Mouse (Mus musculus) neural tube, embryonic 15.5 days (tissue): Measurements from ENCODE around the gene Serpinf1. TPM values are rescaled to one million over a fixed set of nuclear protein-coding genes. Genes with fewer than 3 reads are reported as not detected.
A peak's percentile ranks its signal among the peaks of the same experiment; 100 is the strongest.
"Not testable (repeated sequence)": the region's sequence is repeated elsewhere in the genome, so short reads cannot be mapped to it uniquely, and the experiment has no call there.

Source experiments
- ATAC-seq: fragments of 200-750 bp; cut with Nextera tagmentation; 2 replicates; pipeline ENCODE4 v1.8.0; 2017; ENCODE audit warnings: mild to moderate bottlenecking, moderate TSS enrichment, moderate library complexity; ENCODE audit not compliant: low FRiP score
- H3K27ac ChIP-seq: fragments of 300-500 bp; sonication (generic); replicated peaks from 2 replicates; pipeline ENCODE4 v1.5.1; 2015; ENCODE audit warnings: mild to moderate bottlenecking, inconsistent platforms
- H3K27me3 ChIP-seq: fragments of 300-500 bp; sonication (generic); replicated peaks from 2 replicates; pipeline ENCODE4 v1.6.1; 2015; ENCODE audit warnings: inconsistent platforms
- H3K36me3 ChIP-seq: fragments of 300-500 bp; sonication (generic); 2 replicates; pipeline ENCODE4 v1.6.1; 2015; ENCODE audit warnings: inconsistent platforms
- H3K4me1 ChIP-seq: fragments of 300-500 bp; sonication (generic); 2 replicates; pipeline ENCODE4 v1.6.1; 2015; ENCODE audit warnings: inconsistent platforms
- H3K4me2 ChIP-seq: fragments of 300-500 bp; sonication (generic); 2 replicates; pipeline ENCODE4 v1.6.1; 2015; ENCODE audit warnings: inconsistent platforms, mild to moderate bottlenecking, moderate library complexity
- H3K4me3 ChIP-seq: fragments of 300-500 bp; sonication (generic); replicated peaks from 2 replicates; pipeline ENCODE4 v1.5.1; 2015; ENCODE audit warnings: mild to moderate bottlenecking, inconsistent platforms
- H3K9ac ChIP-seq: fragments of 300-500 bp; sonication (generic); replicated peaks from 2 replicates; pipeline ENCODE4 v1.6.1; 2015; ENCODE audit warnings: mild to moderate bottlenecking, inconsistent platforms
- H3K9me3 ChIP-seq: fragments of 300-500 bp; sonication (generic); replicated peaks from 2 replicates; pipeline ENCODE4 v1.6.1; 2016; ENCODE audit warnings: inconsistent platforms
- WGBS: fragments of 180-500 bp; shearing (Covaris S2); methylation state at CpG from one replicate; pipeline ENCODE4 v1.1.7; 2015; ENCODE audit warnings: mixed read lengths; 5-methylcytosine and 5-hydroxymethylcytosine counted together
- microRNA counts: library from miRNA; unstranded; fragments of <30 nt; microRNA quantifications from one replicate; lab custom pipeline; 2016
- microRNA-seq: library from miRNA; unstranded; fragments of <30 nt; microRNA quantifications from one replicate; pipeline ENCODE4, GENCODE M21; 2017
- polyA plus RNA-seq: library from polyadenylated mRNA; unstranded; fragments of >200 nt; fragmentation: Nextera tagmentation; extraction: Ambion mirVana; gene quantifications from 2 replicates; pipeline ENCODE4 v1.2.1, GENCODE M21; 2015

The Serpinf1 gene
- polyA plus RNA-seq, 1 experiment from 2014 or later = 69.1 TPM

GRCm38 (mm10) chr11:75397452-75397851, 25.0 kb downstream of the Serpinf1 start:
- no peaks in the 10 kb centered on the region for H3K4me1 ChIP-seq
- no peak overlapping the region for H3K9ac ChIP-seq
- no peak overlapping the region for H3K4me2 ChIP-seq
- H3K36me3 ChIP-seq = no peaks in the 10 kb centered on the region
- H3K9me3 ChIP-seq = no peaks in the 10 kb centered on the region
- H3K27ac ChIP-seq = no peak overlapping the region
- no peak for ATAC-seq
- H3K27me3 ChIP-seq = no peaks in the 10 kb centered on the region
- no peak overlapping the region for H3K4me3 ChIP-seq
- 79% methylated on average over 7 of the region's 7 CpGs for WGBS

- 89% methylated on average over 1 of the region's 1 CpGs for WGBS
- Histone ChIP-seq H3K27me3 (no peaks in the 10 kb centered on the region), H3K4me3 (no peak overlapping the region), H3K27ac (no peak overlapping the region), H3K36me3 (no peaks in the 10 kb centered on the region), H3K4me1 (no peaks in the 10 kb centered on the region), H3K4me2 (no peak overlapping the region), H3K9me3 (no peaks in the 10 kb centered on the region), H3K9ac (no peak overlapping the region)
- ATAC-seq = no peak
Measured at GRCm38 (mm10) chr11:75395611-75396010, 26.9 kb downstream of the Serpinf1 start.

GRCm38 (mm10) chr11:75383529-75383928, 39.0 kb downstream of the Serpinf1 start:
- WGBS = 60% methylated on average over 3 of the region's 3 CpGs

GRCm38 (mm10) chr11:75378786-75379185, 43.7 kb downstream of the Serpinf1 start:
- not testable (repeated sequence) for H3K9me3 ChIP-seq, H3K4me2 ChIP-seq, H3K4me1 ChIP-seq, H3K27me3 ChIP-seq, H3K9ac ChIP-seq, H3K36me3 ChIP-seq, H3K27ac ChIP-seq, ATAC-seq, H3K4me3 ChIP-seq
- WGBS = 92% methylated on average over 2 of the region's 2 CpGs

More at GRCm38 (mm10) chr11:75383529-75383928, 39.0 kb downstream of the Serpinf1 start:
- H3K9me3 ChIP-seq, H3K36me3 ChIP-seq, H3K4me3 ChIP-seq, H3K27ac ChIP-seq, ATAC-seq, H3K4me2 ChIP-seq, H3K4me1 ChIP-seq, H3K27me3 ChIP-seq, H3K9ac ChIP-seq: not testable (repeated sequence)

GRCm38 (mm10) chr11:75377125-75377524, 45.4 kb downstream of the Serpinf1 start:
- Histone ChIP-seq H3K36me3 (no peaks in the 10 kb centered on the region), H3K4me1 (no peaks in the 10 kb centered on the region), H3K9ac (no peak overlapping the region), H3K9me3 (no peaks in the 10 kb centered on the region), H3K4me2 (no peak overlapping the region), H3K4me3 (no peak overlapping the region), H3K27ac (no peak overlapping the region), H3K27me3 (no peaks in the 10 kb centered on the region)
- ATAC-seq = no peak
- WGBS = 90% methylated on average over 1 of the region's 1 CpGs

MicroRNA genes within 50 kb of the gene (microRNA counts, 519-probe panel; counts per million panel counts)
- 3,722 counts per million, percentile 89 among the panel's probes with 10 or more counts for microRNA mmu-miR-22 (lab: Ali Mortazavi, UCI)

Small RNA genes within 50 kb of the gene (microRNA-seq; reads per million reads assigned to microRNA genes)
- gene Mir22 = 3,642 reads per million, percentile 90 among the genes with 10 or more reads in this experiment

Other genes with a start within 250 kb of the Serpinf1 start
- gene Ovca2, start 243.9 kb downstream of the Serpinf1 start, polyA plus RNA-seq = 12.6 and 15.4 TPM in 2 replicates
- gene Dph1, start 231.5 kb downstream of the Serpinf1 start, polyA plus RNA-seq = 13.8 and 16.2 TPM in 2 replicates
- gene Rtn4rl1, start 228.9 kb downstream of the Serpinf1 start, polyA plus RNA-seq = 12.6 and 13.7 TPM in 2 replicates
- 51.3 and 71.1 TPM in 2 replicates for gene Rpa1, start 74.4 kb downstream of the Serpinf1 start, polyA plus RNA-seq
- gene Smyd4, start 74.3 kb downstream of the Serpinf1 start, polyA plus RNA-seq = 14.6 and 18.7 TPM in 2 replicates
- gene Serpinf2, start 16.9 kb upstream of the Serpinf1 start, polyA plus RNA-seq = 0.33 and 1.6 TPM in 2 replicates
- 6.3 and 6.6 TPM in 2 replicates for gene Wdr81, start 32.0 kb upstream of the Serpinf1 start, polyA plus RNA-seq
- gene Tlcd2, start 39.0 kb upstream of the Serpinf1 start, polyA plus RNA-seq = 2.4 and 8.5 TPM in 2 replicates
- gene Prpf8, start 64.1 kb upstream of the Serpinf1 start, polyA plus RNA-seq = 43.9 and 44.3 TPM in 2 replicates
- gene Rilp, start 87.4 kb upstream of the Serpinf1 start, polyA plus RNA-seq = 2.8 and 3.1 TPM in 2 replicates
- 3.9 and 4.7 TPM in 2 replicates for gene Scarf1, start 90.8 kb upstream of the Serpinf1 start, polyA plus RNA-seq
- 15.7 and 15.8 TPM in 2 replicates for gene Slc43a2, start 109.0 kb upstream of the Serpinf1 start, polyA plus RNA-seq
- 113 and 117 TPM in 2 replicates for gene Pitpna, start 165.4 kb upstream of the Serpinf1 start, polyA plus RNA-seq
- 39.0 and 39.7 TPM in 2 replicates for gene Inpp5k, start 208.3 kb upstream of the Serpinf1 start, polyA plus RNA-seq
- 12.4 and 22.0 TPM in 2 replicates for gene Myo1c, start 227.8 kb upstream of the Serpinf1 start, polyA plus RNA-seq